ENCODE assay signal across 26 mouse cellular contexts in the genomic region with DNA sequence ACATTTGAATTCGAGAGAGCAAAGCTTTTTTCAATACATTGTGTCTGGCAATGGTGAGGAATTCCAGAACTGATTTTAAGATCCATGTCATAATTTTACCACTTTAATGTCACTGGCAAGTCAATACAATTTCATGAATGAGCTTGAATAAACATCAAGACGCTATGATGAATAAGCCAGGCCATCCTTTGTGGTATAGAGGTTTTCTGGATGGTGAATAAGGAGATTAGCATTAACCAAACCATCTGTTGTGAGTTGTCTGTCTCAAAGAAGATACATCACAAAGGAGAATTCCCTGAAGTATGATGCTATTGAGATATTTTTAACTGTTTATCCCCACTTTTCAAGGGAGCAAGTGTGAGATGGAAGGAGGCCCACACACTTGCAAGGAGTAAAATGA.
A peak's percentile ranks its signal among the peaks of the same experiment; 100 is the strongest.
DNase-seq lines count a peak whose midpoint lies in the region; ATAC-seq and TF ChIP-seq lines count a peak whose summit lies in the region.
"Had no signal": no experiment of that assay in that cellular context is flagged by ENCODE, and none has a peak within 500 bp of the region (broad histone marks: within the 10 kb centered on the region; RNA-seq: fewer than 3 reads in every experiment).

No protein-coding gene starts in this region.

- H3K27ac ChIP-seq in embryonic facial prominence, embryonic 14.5 days (replicated peaks; ENCODE audit: low read depth, low read length) = no peak overlapping the region
- no peak overlapping the region for H3K27ac ChIP-seq in embryonic facial prominence, embryonic 10.5 days (replicated peaks)
- H3K27ac ChIP-seq in midbrain, embryonic 11.5 days (ENCODE audit: low read depth, low read length) = no peak overlapping the region
- H3K27ac ChIP-seq in midbrain, embryonic 10.5 days (replicated peaks) = no peak overlapping the region
- H3K27ac ChIP-seq in embryonic fibroblast, embryonic 13.5 days (ENCODE audit: insufficient read depth, low read length) = peak overlapping the region; percentile 72
- H3K27ac ChIP-seq: embryonic facial prominence, embryonic 12.5 days; forebrain, embryonic 10.5 days; forebrain, embryonic 13.5 days; heart, embryonic 15.5 days; hindbrain, embryonic 10.5 days; hindbrain, embryonic 13.5 days had no signal

- TF ChIP-seq POLR2A in embryonic fibroblast, embryonic 13.5 days (IDR thresholded peaks at IDR 0.05; ENCODE audit: low read depth, low read length) = no peak

- no peaks in the 10 kb centered on the region for H3K4me1 ChIP-seq in embryonic facial prominence, embryonic 14.5 days (ENCODE audit: control insufficient read depth, insufficient read depth, low read length)
- no peaks in the 10 kb centered on the region for H3K4me1 ChIP-seq in embryonic facial prominence, embryonic 10.5 days
- no peaks in the 10 kb centered on the region; the same call in 1 of the 2 replicates for H3K4me1 ChIP-seq in midbrain, embryonic 11.5 days (ENCODE audit: control insufficient read depth, insufficient read depth, low read length)
- H3K4me1 ChIP-seq in midbrain, embryonic 10.5 days = peaks cover 8% of the 10 kb centered on the region
- H3K4me1 ChIP-seq in embryonic fibroblast, embryonic 13.5 days (ENCODE audit: control insufficient read depth, insufficient read depth, low read length) = no peaks in the 10 kb centered on the region; the same call in 1 of the 2 replicates
- H3K4me1 ChIP-seq: embryonic facial prominence, embryonic 12.5 days; forebrain, embryonic 10.5 days; forebrain, embryonic 13.5 days; heart, embryonic 12.5 days; heart, embryonic 15.5 days; hindbrain, embryonic 10.5 days; hindbrain, embryonic 13.5 days had no signal

- H3K9me3 ChIP-seq in embryonic facial prominence, embryonic 14.5 days (ENCODE audit: control insufficient read depth, low read length) = no peaks in the 10 kb centered on the region
- no peaks in the 10 kb centered on the region for H3K9me3 ChIP-seq in embryonic facial prominence, embryonic 10.5 days
- no peaks in the 10 kb centered on the region for H3K9me3 ChIP-seq in midbrain, embryonic 11.5 days (ENCODE audit: control insufficient read depth, low read length)
- H3K9me3 ChIP-seq in midbrain, embryonic 10.5 days (replicated peaks) = no peaks in the 10 kb centered on the region
- H3K9me3 ChIP-seq: embryonic facial prominence, embryonic 12.5 days; forebrain, embryonic 10.5 days; forebrain, embryonic 13.5 days; heart, embryonic 12.5 days; heart, embryonic 15.5 days; hindbrain, embryonic 10.5 days; hindbrain, embryonic 13.5 days had no signal

- no peak overlapping the region for H3K9ac ChIP-seq in embryonic facial prominence, embryonic 14.5 days (ENCODE audit: low read depth, low read length)
- no peak overlapping the region for H3K9ac ChIP-seq in midbrain, embryonic 11.5 days (ENCODE audit: low read length)
- H3K9ac ChIP-seq: embryonic facial prominence, embryonic 12.5 days; forebrain, embryonic 13.5 days; heart, embryonic 12.5 days; heart, embryonic 15.5 days; hindbrain, embryonic 13.5 days had no signal

- DNase-seq in embryonic facial prominence, embryonic 14.5 days (ENCODE audit: low spot score) = peak; percentile 70
- DNase-seq in embryonic facial prominence, embryonic 10.5 days (ENCODE audit: low spot score) = no peak
- DNase-seq in midbrain, embryonic 11.5 days (ENCODE audit: low spot score, missing footprints) = no peak
- DNase-seq in midbrain, embryonic 10.5 days (ENCODE audit: low spot score) = no peak
- DNase-seq in 3T3-L1 (ENCODE audit: low read depth, low spot score) = peak; percentile 29
- no peak for DNase-seq in spleen, postnatal 4 days (ENCODE audit: low spot score in 2 of 2)
- DNase-seq: adrenal gland, adult 2 months; adrenal gland, postnatal 14 days; B cell, adult 2 months; cerebellum, adult 18-20 months; cerebellum, adult 9-10 months; gastrocnemius, postnatal 25 days; heart, adult 18-20 months; heart, postnatal 10 days; heart, postnatal 36 days had no signal

- 27% methylated on average over 2 of the region's 2 CpGs for WGBS in embryonic facial prominence, embryonic 14.5 days
- WGBS in embryonic facial prominence, embryonic 10.5 days = 67% methylated on average over 2 of the region's 2 CpGs
- WGBS in midbrain, embryonic 11.5 days = 41% methylated on average over 2 of the region's 2 CpGs
- 62% methylated on average over 2 of the region's 2 CpGs for WGBS in midbrain, embryonic 10.5 days

- H3K4me2 ChIP-seq in embryonic facial prominence, embryonic 14.5 days (ENCODE audit: low read depth, low read length) = no peak overlapping the region
- H3K4me2 ChIP-seq in midbrain, embryonic 11.5 days = no peak overlapping the region
- H3K4me2 ChIP-seq: embryonic facial prominence, embryonic 12.5 days; forebrain, embryonic 13.5 days; heart, embryonic 12.5 days; heart, embryonic 15.5 days; hindbrain, embryonic 13.5 days had no signal

- H3K27me3 ChIP-seq in embryonic facial prominence, embryonic 14.5 days (replicated peaks; ENCODE audit: control insufficient read depth, insufficient read depth, low read length) = no peaks in the 10 kb centered on the region
- H3K27me3 ChIP-seq in embryonic facial prominence, embryonic 10.5 days (replicated peaks; ENCODE audit: low read depth, poor library complexity, severe bottlenecking) = no peaks in the 10 kb centered on the region
- no peaks in the 10 kb centered on the region for H3K27me3 ChIP-seq in midbrain, embryonic 11.5 days (ENCODE audit: control insufficient read depth, insufficient read depth, low read length)
- H3K27me3 ChIP-seq in midbrain, embryonic 10.5 days (ENCODE audit: low read depth, poor library complexity, severe bottlenecking) = no peaks in the 10 kb centered on the region
- H3K27me3 ChIP-seq: embryonic facial prominence, embryonic 12.5 days; forebrain, embryonic 13.5 days; heart, embryonic 12.5 days; heart, embryonic 15.5 days; hindbrain, embryonic 13.5 days had no signal

- no peaks in the 10 kb centered on the region for H3K36me3 ChIP-seq in embryonic facial prominence, embryonic 14.5 days (ENCODE audit: control insufficient read depth, insufficient read depth, low read length)
- no peaks in the 10 kb centered on the region for H3K36me3 ChIP-seq in embryonic facial prominence, embryonic 10.5 days (replicated peaks)
- no peaks in the 10 kb centered on the region for H3K36me3 ChIP-seq in midbrain, embryonic 11.5 days (ENCODE audit: control insufficient read depth, insufficient read depth, low read length)
- H3K36me3 ChIP-seq in midbrain, embryonic 10.5 days = no peaks in the 10 kb centered on the region
- H3K36me3 ChIP-seq: embryonic facial prominence, embryonic 12.5 days; forebrain, embryonic 10.5 days; heart, embryonic 12.5 days; heart, embryonic 15.5 days; hindbrain, embryonic 10.5 days; hindbrain, embryonic 13.5 days had no signal

- no peak for ATAC-seq in embryonic facial prominence, embryonic 14.5 days (ENCODE audit: low read depth)
- peak; percentile 55 for ATAC-seq in midbrain, embryonic 11.5 days (ENCODE audit: low FRiP score)
- ATAC-seq: CD4-positive, CD25-positive, alpha-beta regulatory T cell, adult 4 months; forebrain, embryonic 13.5 days; forebrain, embryonic 16.5 days; hindbrain, embryonic 16.5 days had no signal

- H3K4me3 ChIP-seq in embryonic facial prominence, embryonic 14.5 days (ENCODE audit: low read depth, low read length) = no peak overlapping the region
- H3K4me3 ChIP-seq in embryonic facial prominence, embryonic 10.5 days = no peak overlapping the region
- no peak overlapping the region for H3K4me3 ChIP-seq in midbrain, embryonic 11.5 days (ENCODE audit: low read depth, low read length)
- no peak overlapping the region for H3K4me3 ChIP-seq in midbrain, embryonic 10.5 days
- no peak overlapping the region for H3K4me3 ChIP-seq in embryonic fibroblast, embryonic 13.5 days (ENCODE audit: insufficient read depth, low read length)
- H3K4me3 ChIP-seq: embryonic facial prominence, embryonic 12.5 days; forebrain, embryonic 10.5 days; forebrain, embryonic 13.5 days; heart, embryonic 12.5 days; heart, embryonic 15.5 days; hindbrain, embryonic 10.5 days; hindbrain, embryonic 13.5 days had no signal

- no peak for TF ChIP-seq CTCF in embryonic fibroblast, embryonic 13.5 days (IDR thresholded peaks at IDR 0.05; ENCODE audit: borderline replicate concordance, insufficient read depth, low read length)

Comparison
In these comparisons a context has a peak if more than half of its experiments do, and no peak if none do; other contexts are left out.
1. DNase-seq: peak in embryonic facial prominence, embryonic 14.5 days (single experiment) and 3T3-L1 (single experiment); none in embryonic facial prominence, embryonic 10.5 days (single experiment), midbrain, embryonic 11.5 days (single experiment), midbrain, embryonic 10.5 days (single experiment) and spleen, postnatal 4 days (0 of 2).